Comparison of ENCODE assay signal across 10 mouse cellular contexts in the genomic region with DNA sequence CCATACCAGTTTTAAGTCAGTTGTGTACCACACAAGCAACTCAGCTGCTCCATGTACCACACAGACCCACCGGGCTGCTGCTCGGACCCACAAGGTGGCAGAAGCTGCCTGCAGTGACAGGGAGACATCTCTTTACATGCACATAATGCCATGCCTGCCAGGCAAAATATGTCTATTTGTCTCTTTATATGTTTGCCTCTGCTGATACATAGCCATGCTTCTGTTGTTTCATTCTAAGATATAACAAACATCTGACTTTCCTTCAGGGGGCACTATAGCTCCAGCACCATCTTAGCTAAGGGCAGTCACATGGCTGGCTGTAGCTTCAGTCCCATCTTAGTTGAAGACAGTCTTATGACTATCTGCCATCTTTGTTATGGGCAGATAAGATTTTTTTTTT.
DNase-seq lines count a peak whose midpoint lies in the region; ATAC-seq and TF ChIP-seq lines count a peak whose summit lies in the region.
"Had no signal": no experiment of that assay in that cellular context is flagged by ENCODE, and none has a peak within 500 bp of the region (broad histone marks: within the 10 kb centered on the region; RNA-seq: fewer than 3 reads in every experiment).

No protein-coding gene starts in this region.

- peak; percentile 49 for DNase-seq in layer of hippocampus, adult 11-12 months (ENCODE audit: low spot score)
- DNase-seq in layer of hippocampus, postnatal 25 days (ENCODE audit: extremely low spot score in 1 of 2, low spot score in 1 of 2): no peak
- peak; percentile 78 for DNase-seq in MEL (ENCODE audit: low read depth, low spot score)
- DNase-seq in c-Kit-positive CD71-positive TER-119-positive erythroid progenitor cells, embryonic 14.5 days (ENCODE audit: low spot score): peak; percentile 17
- DNase-seq in kidney, postnatal 36 days: peak; percentile 35 to 43
- DNase-seq in testis, postnatal 14 days (ENCODE audit: low spot score): no peak
- DNase-seq in right cerebral cortex, postnatal 36 days (ENCODE audit: low spot score in 2 of 2): no peak

- TF ChIP-seq EP300 in MEL (IDR thresholded peaks at IDR 0.05; ENCODE audit: low read depth in 1 of 2, low read length in 2 of 2): no peak

- no peaks in the 10 kb centered on the region for H3K27me3 ChIP-seq in MEL (ENCODE audit: control insufficient read depth in 1 of 2, insufficient read depth in 2 of 2, low read length in 2 of 2)
- no peaks in the 10 kb centered on the region for H3K27me3 ChIP-seq in neural tube, embryonic 12.5 days (replicated peaks)
- H3K27me3 ChIP-seq: heart, embryonic 13.5 days had no signal

- peak; percentile 83; the same call in 1 of the 2 replicates for ATAC-seq in neural tube, embryonic 12.5 days (ENCODE audit: low FRiP score, low read depth)

- no peak overlapping the region for H3K4me2 ChIP-seq in neural tube, embryonic 12.5 days (replicated peaks)
- H3K4me2 ChIP-seq: heart, embryonic 13.5 days had no signal

- no peak overlapping the region for H3K4me3 ChIP-seq in MEL (ENCODE audit: control insufficient read depth in 1 of 2, insufficient read depth in 1 of 2, low read depth in 2 of 2, low read length in 2 of 2)
- no peak overlapping the region for H3K4me3 ChIP-seq in neural tube, embryonic 12.5 days
- H3K4me3 ChIP-seq: heart, embryonic 13.5 days; megakaryocyte, embryonic 14.5 days had no signal

- H3K27ac ChIP-seq in MEL (ENCODE audit: control insufficient read depth, low read depth, low read length): no peak overlapping the region
- H3K27ac ChIP-seq in neural tube, embryonic 12.5 days: no peak overlapping the region
- H3K27ac ChIP-seq: heart, embryonic 13.5 days had no signal

- H3K9me3 ChIP-seq in MEL (replicated peaks; ENCODE audit: insufficient read depth, low read length): no peaks in the 10 kb centered on the region
- H3K9me3 ChIP-seq in neural tube, embryonic 12.5 days: no peaks in the 10 kb centered on the region
- H3K9me3 ChIP-seq: heart, embryonic 13.5 days; megakaryocyte, embryonic 14.5 days had no signal

- no peaks in the 10 kb centered on the region for H3K4me1 ChIP-seq in MEL (ENCODE audit: control insufficient read depth in 1 of 2, insufficient read depth in 2 of 2, low read length in 2 of 2)
- no peaks in the 10 kb centered on the region for H3K4me1 ChIP-seq in neural tube, embryonic 12.5 days
- H3K4me1 ChIP-seq: heart, embryonic 13.5 days had no signal

- peak; percentile 41 for TF ChIP-seq RAD21 in MEL (IDR thresholded peaks at IDR 0.05; ENCODE audit: low read depth, low read length)

- H3K9ac ChIP-seq in MEL (ENCODE audit: control insufficient read depth, low read depth, low read length, poor library complexity, severe bottlenecking): no peak overlapping the region
- no peak overlapping the region for H3K9ac ChIP-seq in neural tube, embryonic 12.5 days
- H3K9ac ChIP-seq: heart, embryonic 13.5 days had no signal

- TF ChIP-seq POLR2A in MEL (IDR thresholded peaks at IDR 0.05; ENCODE audit: control insufficient read depth in 1 of 2, insufficient read depth in 1 of 2, low read depth in 1 of 2, low read length in 2 of 2, poor library complexity in 1 of 2): no peak

- 96% methylated on average over 2 of the region's 2 CpGs for WGBS in neural tube, embryonic 12.5 days

- H3K36me3 ChIP-seq in MEL (ENCODE audit: control insufficient read depth in 1 of 2, insufficient read depth in 2 of 2, low read length in 2 of 2): no peaks in the 10 kb centered on the region
- H3K36me3 ChIP-seq in neural tube, embryonic 12.5 days: no peaks in the 10 kb centered on the region
- H3K36me3 ChIP-seq: heart, embryonic 13.5 days had no signal

- H3K79me2 ChIP-seq in MEL (ENCODE audit: control insufficient read depth, insufficient read depth, low read length, poor library complexity): no peaks in the 10 kb centered on the region

- TF ChIP-seq CTCF in MEL (IDR thresholded peaks at IDR 0.05 in 2 of 3, conservative IDR thresholded peaks at IDR 0.05 in 1 of 3; ENCODE audit: control insufficient read depth in 1 of 3, insufficient read depth in 1 of 3, low read depth in 2 of 3, low read length in 3 of 3, poor library complexity in 1 of 3, severe bottlenecking in 1 of 3): peak in 2 of 3 experiments; percentile 29 to 68; a peak in 4 of 6 replicates

TF ChIP-seq in MEL, 35 proteins besides CTCF, POLR2A, EP300 and RAD21:
- TF ChIP-seq POLR2AphosphoS5 (IDR thresholded peaks at IDR 0.05; ENCODE audit: borderline replicate concordance, low read depth, low read length): no peak
- peak; percentile 78 to 94 for TF ChIP-seq USF2 (IDR thresholded peaks at IDR 0.05; ENCODE audit: borderline replicate concordance in 1 of 2, insufficient read depth in 1 of 2, low read depth in 1 of 2, low read length in 2 of 2)
- TF ChIP-seq MXI1 (IDR thresholded peaks at IDR 0.05; ENCODE audit: low read depth, low read length): no peak
- TF ChIP-seq KAT2A (conservative IDR thresholded peaks at IDR 0.05; ENCODE audit: low read depth, low read length): peak; percentile 64; the same call in 1 of the 2 replicates
- TF ChIP-seq RCOR1 (IDR thresholded peaks at IDR 0.05; ENCODE audit: low read depth, low read length): peak; percentile 55; the same call in 1 of the 2 replicates
- peak; percentile 94 for TF ChIP-seq HCFC1 (IDR thresholded peaks at IDR 0.05; ENCODE audit: low read depth, low read length)
- no peak for TF ChIP-seq E2F4 (IDR thresholded peaks at IDR 0.05; ENCODE audit: borderline replicate concordance, low read depth, low read length)
- TF ChIP-seq CHD2 (IDR thresholded peaks at IDR 0.05; ENCODE audit: low read length): no peak
- TF ChIP-seq USF1 (IDR thresholded peaks at IDR 0.05; ENCODE audit: low read depth, low read length): peak; percentile 97
- TF ChIP-seq GATA1 (IDR thresholded peaks at IDR 0.05; ENCODE audit: low read depth, low read length): peak; percentile 38; the same call in 1 of the 2 replicates
- no peak for TF ChIP-seq MYB (IDR thresholded peaks at IDR 0.05; ENCODE audit: low read depth, low read length)
- TF ChIP-seq GABPA (IDR thresholded peaks at IDR 0.05; ENCODE audit: low read depth, low read length): no peak
- peak; percentile 51; the same call in 1 of the 2 replicates for TF ChIP-seq NRF1 (IDR thresholded peaks at IDR 0.05; ENCODE audit: insufficient read depth, low read depth, low read length, poor library complexity, severe bottlenecking)
- TF ChIP-seq MAX (IDR thresholded peaks at IDR 0.05; ENCODE audit: low read length): peak; percentile 68; the same call in 1 of the 2 replicates
- TF ChIP-seq TBP (IDR thresholded peaks at IDR 0.05; ENCODE audit: low read depth, low read length): no peak
- no peak for TF ChIP-seq SIN3A (IDR thresholded peaks at IDR 0.05; ENCODE audit: low read length)
- TF ChIP-seq UBTF (IDR thresholded peaks at IDR 0.05; ENCODE audit: borderline replicate concordance, insufficient read depth, low read depth, low read length): no peak
- TF ChIP-seq BHLHE40 (IDR thresholded peaks at IDR 0.05; ENCODE audit: borderline replicate concordance, low read depth, low read length): no peak
- no peak for TF ChIP-seq TAL1 (IDR thresholded peaks at IDR 0.05; ENCODE audit: low read length)
- no peak for TF ChIP-seq MAFK (IDR thresholded peaks at IDR 0.05; ENCODE audit: borderline replicate concordance, low read depth, low read length)
- TF ChIP-seq CHD1 (IDR thresholded peaks at IDR 0.05; ENCODE audit: low read depth, low read length): no peak
- no peak for TF ChIP-seq MAZ (IDR thresholded peaks at IDR 0.05; ENCODE audit: low read depth, low read length)
- TF ChIP-seq SMC3 (IDR thresholded peaks at IDR 0.05; ENCODE audit: low read depth, low read length): peak; percentile 60
- TF ChIP-seq NELFE (IDR thresholded peaks at IDR 0.05; ENCODE audit: low read depth, low read length): no peak
- no peak for TF ChIP-seq MEF2A (IDR thresholded peaks at IDR 0.05; ENCODE audit: extremely low read depth, insufficient replicate concordance, low read depth, low read length, poor library complexity, severe bottlenecking)
- no peak for TF ChIP-seq ZMIZ1 (IDR thresholded peaks at IDR 0.05; ENCODE audit: low read depth, low read length)
- no peak for TF ChIP-seq TCF12 (IDR thresholded peaks at IDR 0.05; ENCODE audit: low read depth, low read length)
- TF ChIP-seq MYC (IDR thresholded peaks at IDR 0.05; ENCODE audit: low read depth, low read length): peak; percentile 83
- TF ChIP-seq ETS1 (IDR thresholded peaks at IDR 0.05; ENCODE audit: low read depth, low read length): no peak
- no peak for TF ChIP-seq ZC3H11A (IDR thresholded peaks at IDR 0.05; ENCODE audit: low read depth, low read length)
- no peak for TF ChIP-seq POLR2AphosphoS2 (IDR thresholded peaks at IDR 0.05; ENCODE audit: low read length)
- TF ChIP-seq ZKSCAN1 (IDR thresholded peaks at IDR 0.05; ENCODE audit: low read depth, low read length): no peak
- no peak for TF ChIP-seq JUND (IDR thresholded peaks at IDR 0.05; ENCODE audit: low read depth, low read length)
- no peak for TF ChIP-seq ELF1 (IDR thresholded peaks at IDR 0.05; ENCODE audit: low read depth, low read length)
- peak; percentile 78 for TF ChIP-seq ZNF384 (IDR thresholded peaks at IDR 0.05; ENCODE audit: low read depth, low read length)

Comparison
In these comparisons a context has a peak if more than half of its experiments do, and no peak if none do; other contexts are left out.
1. DNase-seq: peak in layer of hippocampus, adult 11-12 months (single experiment), MEL (single experiment), c-Kit-positive CD71-positive TER-119-positive erythroid progenitor cells, embryonic 14.5 days (single experiment) and kidney, postnatal 36 days (2 of 2); none in layer of hippocampus, postnatal 25 days (0 of 2), testis, postnatal 14 days (single experiment) and right cerebral cortex, postnatal 36 days (0 of 2).